Mouse (Mus musculus) right cerebral cortex, postnatal 10 days (tissue): ENCODE measurements around the gene 1810055G02Rik.

Experiments used
- DNase-seq, 2 experiments: peaks; one replicate each; pipeline ENCODE4 v3.0.0; 2021; ENCODE audit warnings: low spot score in 2 of 2

The 1810055G02Rik gene

DNA sequence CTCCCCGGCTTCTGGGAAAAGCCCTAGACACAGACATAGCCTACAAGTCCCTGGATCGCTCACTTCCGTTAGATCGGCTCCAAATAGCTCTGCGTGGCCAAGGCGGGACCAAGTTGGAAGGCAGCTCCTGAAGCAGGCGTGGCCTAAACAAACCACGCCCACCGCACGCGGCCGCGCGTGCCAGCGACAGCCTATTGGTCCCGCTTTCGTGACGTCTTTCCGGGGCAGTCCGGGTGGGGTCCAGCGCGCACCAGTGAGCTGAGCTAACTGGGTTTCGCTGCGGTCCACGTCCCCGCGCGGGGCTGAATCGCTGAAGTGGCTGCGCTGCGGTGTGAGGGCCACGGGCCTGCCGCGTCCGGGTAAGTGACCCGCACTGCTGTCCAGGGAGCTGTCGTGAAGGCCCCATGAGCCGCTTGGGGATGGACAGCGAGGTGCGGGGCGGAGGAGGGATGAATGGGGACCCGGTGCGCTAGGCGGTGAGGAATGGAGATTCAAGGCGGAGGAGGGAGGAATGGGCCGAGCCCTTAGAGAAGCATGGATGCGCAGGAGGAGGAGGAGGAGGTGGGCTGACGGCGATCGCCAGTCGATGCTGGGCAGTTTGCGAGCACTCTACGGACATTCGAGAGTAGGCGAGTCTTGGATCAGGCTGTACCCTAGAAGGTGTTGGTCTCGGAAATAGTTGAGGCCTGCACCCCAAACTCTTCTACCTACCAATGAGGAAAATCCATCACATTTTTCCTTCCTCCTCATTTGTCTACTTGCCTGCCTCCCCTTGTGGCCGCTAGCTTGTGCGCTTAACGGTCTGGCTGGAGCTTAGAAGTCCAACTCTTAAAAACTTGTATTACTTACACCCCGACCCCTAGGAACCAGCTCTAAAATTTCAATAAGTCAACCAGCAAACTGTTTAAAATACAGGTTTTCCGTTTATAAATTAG lies at the start of gene 1810055G02Rik:
1810055G02Rik (plus strand) TSS at position 216 of the 935 bp plus-strand sequence.
- peak; percentile 99 for DNase-seq

- DNase-seq, result no peak
These were observed 42.6 kb upstream of the 1810055G02Rik start for GRCm38 (mm10) chr19:3665510-3665909.

GRCm38 (mm10) chr19:3666632-3667031 lies 41.5 kb upstream of the 1810055G02Rik start:
- DNase-seq, result no peak

DNA sequence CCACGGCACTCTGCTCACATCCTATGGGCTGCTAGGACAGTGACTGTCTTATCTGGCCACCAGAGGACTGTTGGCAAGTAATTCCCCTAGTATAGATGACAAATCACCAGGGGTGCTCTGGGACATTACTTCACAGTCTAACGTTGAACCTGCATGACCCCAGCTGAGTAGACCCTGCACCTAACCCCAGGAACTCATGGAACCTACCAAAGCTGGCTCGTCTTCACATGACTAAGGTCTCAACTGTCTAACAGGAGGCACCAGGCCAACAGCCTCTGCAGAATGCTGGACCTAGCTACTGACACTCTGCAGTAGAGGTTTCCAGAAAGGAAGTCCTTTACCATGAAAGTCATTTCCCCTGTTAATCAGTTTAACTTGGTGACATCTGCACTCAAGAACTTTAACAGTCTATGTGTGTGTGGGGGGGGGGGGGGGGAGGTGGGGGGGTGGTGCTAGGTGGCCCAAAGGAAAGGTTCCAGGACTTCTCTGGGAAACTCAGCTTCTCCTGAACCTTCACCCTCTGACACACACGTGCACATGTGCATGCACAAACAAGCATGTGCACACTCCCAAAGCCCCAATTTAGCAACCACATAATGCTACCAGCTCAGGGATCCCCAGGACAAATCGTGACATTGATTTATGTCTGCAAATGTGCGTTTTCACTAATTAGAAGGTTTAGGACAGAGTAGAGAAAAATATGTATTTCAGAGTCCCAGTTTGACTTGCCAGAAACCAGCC lies 40.8 kb upstream of the 1810055G02Rik start:
- DNase-seq, result no peak

DNA sequence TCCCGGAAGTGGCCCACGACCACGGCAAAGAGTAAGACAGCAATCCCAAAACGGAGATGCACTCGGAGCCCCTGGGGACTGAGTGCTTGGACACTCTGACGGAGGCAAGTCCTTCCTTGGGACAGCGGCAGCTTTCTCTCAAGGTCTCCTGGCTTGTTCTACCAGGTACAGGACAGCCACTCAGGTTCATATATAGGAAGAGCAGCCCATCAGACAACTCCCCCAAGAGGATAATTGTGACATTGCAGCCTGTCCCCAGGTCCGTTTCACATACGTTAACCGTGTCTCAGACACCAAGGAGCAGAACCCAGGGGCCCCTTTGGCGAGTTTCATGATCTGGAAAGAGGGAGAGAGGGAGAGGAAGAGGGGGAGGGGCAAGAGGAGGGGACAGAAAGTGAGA lies 40.1 kb upstream of the 1810055G02Rik start:
- no peak for DNase-seq

- DNase-seq, result no peak
These were observed 39.5 kb upstream of the 1810055G02Rik start for GRCm38 (mm10) chr19:3668551-3668950.

- no peak for DNase-seq
These were observed 39.0 kb upstream of the 1810055G02Rik start for GRCm38 (mm10) chr19:3669100-3669499.

DNA sequence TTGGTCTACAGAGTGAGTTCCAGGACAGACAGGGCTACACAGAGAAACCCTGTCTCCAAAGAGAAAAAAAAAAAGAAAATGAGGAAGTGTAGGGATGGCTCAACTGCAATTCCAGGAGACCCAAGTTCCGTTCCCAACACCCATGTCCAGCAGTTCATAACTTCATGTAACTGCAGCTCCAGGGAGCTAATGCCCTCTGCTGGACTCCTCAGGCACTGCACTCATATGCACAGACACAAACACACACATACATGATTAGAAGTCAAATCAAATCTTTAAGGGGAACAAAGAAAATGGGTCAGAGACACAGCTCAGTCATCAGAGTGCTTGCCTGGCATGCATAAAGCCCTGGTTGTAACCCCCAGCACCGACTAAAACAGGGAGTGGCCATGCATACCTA lies 34.9 kb upstream of the 1810055G02Rik start:
- no peak for DNase-seq

- DNase-seq, result no peak
These were observed 33.8 kb upstream of the 1810055G02Rik start for GRCm38 (mm10) chr19:3674122-3674855.

GRCm38 (mm10) chr19:3680732-3681131 lies 27.4 kb upstream of the 1810055G02Rik start:
- DNase-seq, result no peak

DNA sequence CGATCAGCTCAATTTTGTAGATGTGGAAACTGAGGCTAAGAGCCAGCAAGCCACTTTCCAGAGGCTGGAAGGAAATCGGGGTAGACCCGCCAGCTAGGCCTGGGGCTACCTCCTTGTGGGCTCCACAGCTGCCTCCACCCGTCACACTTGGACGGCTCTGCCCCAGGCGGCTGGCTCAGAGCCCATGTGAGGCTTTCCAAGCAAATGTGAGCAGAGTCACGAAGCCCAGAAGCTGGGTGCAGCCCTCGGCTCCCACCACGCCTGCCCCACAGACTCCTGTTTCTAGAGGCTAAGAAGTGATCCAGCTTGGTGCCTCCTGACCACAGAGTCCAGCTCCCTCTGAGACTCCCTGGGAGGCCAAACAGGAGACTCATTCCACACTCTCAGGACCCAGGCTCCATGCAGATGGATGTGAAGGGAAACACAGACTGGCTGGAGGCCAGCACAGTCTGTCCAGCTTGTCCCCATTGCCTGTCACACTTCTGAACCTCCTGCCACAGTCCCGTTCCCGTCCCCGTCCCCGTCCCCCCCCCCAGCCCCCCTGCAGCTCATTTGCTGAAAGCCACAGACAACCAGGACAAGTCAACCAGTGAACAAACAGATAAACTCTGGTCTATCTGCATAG lies 26.7 kb upstream of the 1810055G02Rik start:
- DNase-seq, result peak; percentile 72 to 82

- DNase-seq, result no peak
These were observed 23.7 kb upstream of the 1810055G02Rik start for GRCm38 (mm10) chr19:3684414-3684813.

- no peak for DNase-seq
These were observed 23.0 kb upstream of the 1810055G02Rik start for GRCm38 (mm10) chr19:3684957-3685580.

DNA sequence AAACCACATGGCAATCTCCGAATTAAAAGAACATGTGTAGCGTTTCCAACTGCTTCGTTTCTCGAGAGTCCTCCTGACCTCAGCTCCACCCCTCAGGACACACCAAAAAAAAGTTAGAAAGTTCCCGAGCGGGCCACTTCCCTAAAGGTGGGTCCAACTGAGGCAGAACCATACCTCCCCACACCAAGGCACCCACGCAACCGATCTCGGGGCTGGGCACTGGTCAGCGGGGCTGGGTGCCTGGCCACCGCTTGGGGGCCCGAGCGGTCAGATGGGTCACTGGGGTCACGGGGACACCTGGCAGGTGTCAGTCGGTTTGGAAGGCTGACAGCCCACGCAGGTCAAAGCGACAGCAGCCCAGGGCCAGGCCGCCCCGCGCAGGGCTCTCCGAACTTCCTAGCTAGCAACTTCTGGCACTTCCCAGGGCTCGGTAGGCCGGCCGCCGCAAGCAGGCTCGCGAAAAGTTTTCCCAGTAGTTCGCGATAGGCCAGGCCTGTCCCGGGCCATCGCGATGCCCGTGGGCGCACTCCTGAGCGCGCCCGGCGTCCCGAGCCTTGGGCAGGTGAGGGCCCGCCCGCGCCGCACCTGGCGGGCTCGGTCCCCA lies 22.4 kb upstream of the 1810055G02Rik start:
- DNase-seq, result no peak

GRCm38 (mm10) chr19:3686215-3686894 lies 21.7 kb upstream of the 1810055G02Rik start, which contains the start of gene Lrp5:
Gene Lrp5 (minus strand): TSS chr19:3686564.
- DNase-seq, result peak in 1 of 2 experiments; percentile 52

- peak; percentile 67 to 71 for DNase-seq
These were observed 20.4 kb upstream of the 1810055G02Rik start for GRCm38 (mm10) chr19:3687676-3688171.

DNA sequence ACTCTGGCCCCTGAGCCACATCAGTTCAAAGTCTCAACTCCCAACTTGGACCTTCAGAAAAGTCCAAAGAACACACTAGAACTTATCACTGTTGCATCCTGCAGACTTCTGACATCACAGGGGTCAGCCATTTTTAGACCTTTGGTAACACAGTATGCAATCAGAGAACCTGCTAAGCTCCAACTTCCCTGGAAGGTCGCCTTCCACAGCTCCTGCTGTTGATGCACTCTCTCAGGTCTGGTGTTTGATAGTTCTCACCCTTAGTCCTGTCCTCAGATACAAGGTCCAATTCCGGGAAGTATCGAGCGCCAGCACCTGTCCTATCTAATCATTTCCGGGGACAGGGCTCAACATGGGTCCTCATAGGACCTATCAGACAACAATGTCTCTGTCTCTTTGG lies 16.8 kb upstream of the 1810055G02Rik start:
- DNase-seq, result no peak

DNA sequence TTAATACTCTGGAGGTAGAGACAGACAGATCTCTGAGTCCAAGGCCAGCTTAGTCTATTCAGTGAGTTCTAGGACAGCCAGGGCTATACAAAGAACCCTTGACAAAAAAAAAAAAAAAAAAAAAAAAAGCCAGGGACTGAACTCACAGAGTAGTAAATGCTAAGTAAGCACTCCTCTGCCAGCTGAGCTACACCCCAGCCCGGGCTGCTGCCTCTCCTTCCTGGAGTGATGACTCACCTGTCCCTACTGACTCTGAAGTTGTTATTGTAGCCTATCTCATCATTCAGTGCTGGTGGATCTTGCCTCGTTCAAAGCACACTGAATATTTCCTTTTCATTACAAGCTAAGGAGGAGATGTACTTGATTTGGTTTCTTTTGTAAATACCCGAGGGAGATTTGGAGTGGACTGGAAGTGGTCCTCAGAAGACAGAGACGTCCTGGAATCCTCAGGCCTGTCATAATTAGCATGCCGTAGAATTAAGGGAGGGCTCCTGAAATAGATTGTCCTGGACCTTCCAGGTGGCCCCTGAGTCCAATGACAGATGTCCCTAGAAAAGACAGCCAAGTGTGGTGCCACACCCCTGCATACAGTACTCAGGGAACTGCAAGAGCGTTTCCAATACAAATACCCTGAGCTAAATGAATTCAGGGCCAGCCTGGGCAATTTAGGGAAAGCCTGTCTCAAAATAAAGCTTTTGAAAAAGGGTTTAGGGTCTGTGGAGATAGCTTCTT lies 15.5 kb upstream of the 1810055G02Rik start:
- no peak for DNase-seq

DNA sequence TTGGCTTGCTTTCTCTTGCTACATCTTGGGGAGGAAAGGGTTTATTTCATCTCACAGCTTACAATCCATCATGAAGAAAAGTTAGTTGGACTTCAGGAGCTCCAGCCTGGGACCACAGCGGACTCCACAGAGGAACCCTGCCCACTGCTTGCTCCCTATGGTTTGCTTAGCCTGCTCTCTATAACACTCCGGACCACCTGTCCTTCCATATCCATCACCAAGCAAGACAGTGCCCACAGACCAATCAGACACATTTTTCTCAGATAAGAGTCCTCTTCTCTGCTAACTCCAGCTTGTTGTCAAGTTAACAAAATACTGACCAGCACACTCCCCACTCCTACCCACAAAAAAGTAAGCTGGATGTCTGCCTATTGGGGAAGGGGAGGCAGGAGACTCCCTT lies 13.6 kb upstream of the 1810055G02Rik start:
- no peak for DNase-seq
